Mouse (Mus musculus): ENCODE data around the gene Ubc.
"Not testable (repeated sequence)": the region's sequence is repeated elsewhere in the genome, so short reads cannot be mapped to it uniquely, and the experiment has no call there.

The Ubc gene

DNA sequence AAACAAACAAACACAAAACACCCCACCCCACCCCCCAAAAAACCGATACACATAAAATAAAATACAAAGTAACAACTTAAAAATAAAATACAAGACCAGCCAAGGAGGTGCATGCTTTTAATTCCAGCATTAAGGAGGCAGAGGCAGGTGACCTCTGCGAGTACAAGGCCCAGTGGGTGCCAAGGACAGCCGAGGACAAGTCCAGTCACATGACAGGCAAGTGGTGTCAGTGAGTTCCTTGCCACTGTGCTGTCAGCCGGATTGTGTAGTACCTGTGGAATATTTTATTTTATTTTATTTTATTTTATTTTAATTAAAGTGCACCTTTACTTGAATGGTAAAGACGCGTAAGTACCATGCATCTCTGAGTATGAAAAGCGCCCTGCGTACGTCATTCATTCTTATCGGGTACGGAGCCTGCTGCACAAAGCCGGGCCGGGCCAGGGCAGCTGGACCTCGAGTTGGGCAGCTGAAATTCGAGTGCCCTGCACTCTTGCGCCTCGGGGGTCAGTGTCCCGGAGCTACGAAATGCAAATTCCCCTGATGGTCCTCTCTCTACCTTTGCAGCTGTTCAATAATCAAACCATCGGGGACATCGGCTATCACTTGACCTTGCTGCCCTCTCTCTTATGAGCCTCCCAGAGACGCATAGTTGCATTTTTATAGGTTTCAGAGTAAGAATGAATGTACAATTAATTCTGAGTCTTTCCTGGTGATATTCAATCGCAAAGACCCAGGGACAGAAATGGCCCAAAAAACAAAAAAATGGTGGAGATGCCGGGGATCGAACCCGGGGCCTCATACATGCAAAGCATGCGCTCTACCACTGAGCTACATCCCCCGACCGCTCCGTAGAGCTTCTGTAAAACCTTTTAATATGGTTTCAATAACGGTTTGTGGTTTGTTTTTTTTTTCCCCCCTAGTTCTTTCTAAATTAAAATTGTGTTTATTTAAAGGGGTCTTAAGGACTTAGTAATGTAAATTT lies 13.8 kb upstream of the Ubc start:
- DNase-seq: peak; percentile 70

DNA sequence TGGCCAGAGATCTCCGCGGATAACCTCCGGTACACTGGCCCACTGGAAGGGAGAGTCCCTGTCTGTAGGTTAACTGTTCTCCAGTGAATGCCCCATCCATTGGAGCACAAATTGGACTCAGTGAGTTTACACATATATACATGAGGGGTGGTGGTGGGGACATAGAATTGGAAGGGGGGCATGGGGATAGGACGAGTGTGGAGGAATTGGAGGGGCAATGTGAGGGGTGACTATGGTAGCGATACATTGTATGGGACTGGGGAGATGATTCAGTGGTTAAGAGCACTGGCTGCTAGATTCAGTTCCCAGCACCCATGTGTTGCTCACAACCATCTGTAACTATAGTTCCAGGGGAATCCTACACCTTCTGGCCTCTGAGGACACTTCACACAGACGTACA lies 13.0 kb upstream of the Ubc start:
- no peak for DNase-seq

DNA sequence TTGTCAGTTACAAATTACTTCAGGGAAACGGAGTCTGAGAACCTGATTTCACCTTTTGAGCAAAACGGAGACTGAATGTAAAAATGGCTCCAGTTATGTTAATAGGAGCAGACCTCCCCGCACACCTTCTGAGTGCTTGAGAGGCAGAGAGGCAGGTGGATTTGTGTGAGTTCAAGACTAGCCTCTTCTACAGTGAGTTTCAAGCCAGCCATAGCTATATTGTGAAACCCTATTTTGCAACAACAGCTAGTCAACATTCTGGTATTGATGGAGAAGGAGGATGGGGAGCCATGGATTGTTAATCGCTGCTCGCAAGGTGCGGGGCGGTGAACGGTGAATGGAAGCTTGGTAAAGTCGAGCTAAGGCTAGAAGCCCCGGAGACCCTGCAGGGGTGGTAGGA lies 12.5 kb upstream of the Ubc start:
- no peak for DNase-seq

DNA sequence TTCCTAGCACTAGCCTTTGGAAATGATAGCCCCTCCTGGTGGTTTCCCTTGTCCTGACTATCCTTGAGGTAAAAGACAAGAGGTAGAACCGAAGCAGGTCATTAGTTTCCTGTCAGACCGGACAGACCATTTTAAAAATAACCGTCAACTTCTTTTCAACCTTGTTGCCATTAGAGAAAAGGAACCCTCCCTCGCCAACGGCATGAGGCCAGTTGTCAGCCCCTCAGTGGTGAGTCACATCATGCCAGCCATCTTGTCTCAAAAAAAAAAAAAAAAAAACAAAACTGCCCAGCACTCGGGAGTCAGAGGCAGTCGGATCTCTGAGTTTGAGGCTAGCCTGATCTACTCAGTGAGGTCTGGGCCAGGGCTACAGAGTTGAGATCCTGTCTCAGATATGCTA lies 10.9 kb upstream of the Ubc start:
- DNase-seq: no peak

DNA sequence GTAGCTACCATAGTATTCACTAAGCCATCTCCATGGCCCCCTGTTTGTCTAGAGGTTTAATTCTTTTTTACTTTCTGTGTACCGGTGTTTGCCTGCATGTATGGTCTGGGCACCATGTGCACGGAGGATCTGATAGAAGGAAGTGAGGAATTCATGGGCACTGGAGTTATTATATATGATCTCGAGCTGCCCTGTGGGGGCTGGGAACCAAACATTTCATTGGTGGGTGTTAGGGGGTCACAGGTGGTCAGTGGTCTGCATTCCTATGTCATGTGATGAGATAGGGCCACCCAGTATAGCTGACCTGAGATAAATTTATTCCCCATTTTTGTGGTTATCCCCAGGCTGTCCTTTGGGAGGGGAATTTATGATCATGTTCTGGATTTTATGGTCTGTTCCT lies 5.0 kb upstream of the Ubc start:
- DNase-seq: no peak

DNA sequence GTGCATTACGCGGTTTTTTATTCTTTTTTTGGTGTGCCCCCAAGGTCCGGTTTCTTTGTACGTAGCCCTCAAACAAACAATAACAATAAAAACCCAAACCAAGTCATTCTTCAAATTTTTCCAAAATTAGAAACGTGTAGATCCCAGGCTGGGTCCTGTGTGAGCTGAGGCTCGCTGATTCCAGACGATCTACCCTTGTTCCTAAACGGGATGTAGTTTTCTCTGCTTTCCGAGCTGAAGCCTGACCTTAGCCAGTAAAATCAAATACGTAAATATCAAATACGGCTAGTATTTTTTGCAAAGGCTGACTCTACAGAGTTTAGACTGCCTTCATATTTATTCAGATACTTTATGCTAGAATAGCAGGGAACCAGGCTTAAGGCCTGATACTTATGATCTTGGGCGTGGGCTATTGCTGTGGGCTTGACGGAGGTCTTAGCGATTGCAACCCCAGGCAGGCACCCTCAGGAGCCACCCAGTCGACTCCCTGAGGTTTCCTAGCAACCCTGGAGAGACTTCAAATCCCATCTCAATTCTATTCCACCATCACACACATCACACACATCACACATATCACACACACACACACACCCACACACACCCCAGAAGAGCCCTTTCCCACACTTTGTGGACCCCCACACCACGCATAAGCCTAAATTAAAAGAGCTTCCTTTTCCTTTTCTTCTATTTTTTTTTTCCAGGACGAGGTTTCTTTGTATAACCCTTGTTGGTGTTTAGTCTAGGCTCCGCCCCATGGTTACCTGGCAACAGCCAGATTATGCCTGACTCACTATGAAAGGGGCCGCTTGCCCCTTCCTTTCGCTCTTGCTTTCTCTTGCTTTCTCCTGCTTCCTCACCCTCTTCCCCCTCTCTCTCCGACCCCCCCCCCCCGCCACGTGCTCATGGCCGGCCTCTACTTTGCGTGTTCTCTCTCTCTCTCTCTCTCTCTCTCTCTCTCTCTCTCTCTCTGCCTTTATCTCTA lies 3.9 kb upstream of the Ubc start:
- DNase-seq: peak; percentile 78

DNA sequence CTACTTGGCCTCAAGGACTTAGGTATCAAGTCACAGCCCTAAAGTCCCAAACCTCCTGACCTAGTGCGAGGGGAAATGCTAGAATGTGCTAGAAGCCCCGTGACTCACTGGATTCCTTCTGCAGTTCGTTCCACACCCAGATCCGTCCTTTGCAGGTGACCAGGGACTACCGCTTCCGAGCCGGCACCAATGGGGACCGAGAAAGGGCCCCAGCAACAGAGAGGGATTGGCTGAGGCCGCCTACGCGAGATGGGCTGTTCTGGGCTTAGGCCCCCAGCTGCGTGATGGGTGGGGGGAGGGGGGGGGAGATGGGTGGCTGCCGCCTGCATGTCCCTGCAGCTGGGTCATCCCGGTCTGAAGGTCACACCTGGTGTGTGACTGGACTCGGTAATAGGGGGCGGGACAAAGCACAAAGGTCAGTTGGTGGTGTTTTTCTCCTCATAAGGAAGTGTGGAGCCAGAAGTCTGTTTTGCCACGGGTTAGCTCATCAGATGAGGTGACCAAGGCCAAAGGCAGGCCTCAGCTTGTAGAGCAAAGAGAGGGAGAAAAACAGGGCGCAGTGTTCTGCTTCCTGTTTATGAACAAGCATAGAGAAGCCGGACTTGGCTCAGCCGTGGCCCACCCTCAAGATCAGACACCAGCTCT lies 3.1 kb upstream of the Ubc start:
- peak; percentile 96 for DNase-seq

DNA sequence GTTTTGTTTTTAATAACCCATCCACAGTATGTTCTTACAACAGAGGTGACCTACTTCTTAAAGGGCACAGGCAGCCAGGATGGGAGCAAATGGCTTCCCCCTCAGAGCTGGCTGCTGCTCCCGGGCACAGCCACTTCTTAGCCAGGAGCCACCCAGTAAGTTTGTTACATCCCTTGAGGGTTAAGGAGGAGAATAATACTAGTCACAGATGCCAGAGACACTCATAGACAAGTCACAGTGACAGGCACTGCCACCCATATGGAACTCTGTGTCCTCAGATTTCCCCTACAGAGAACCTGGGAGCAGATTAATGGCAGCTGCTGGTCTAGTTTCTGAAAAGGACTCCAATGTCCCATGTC lies 2.6 kb upstream of the Ubc start:
- no peak for DNase-seq

DNA sequence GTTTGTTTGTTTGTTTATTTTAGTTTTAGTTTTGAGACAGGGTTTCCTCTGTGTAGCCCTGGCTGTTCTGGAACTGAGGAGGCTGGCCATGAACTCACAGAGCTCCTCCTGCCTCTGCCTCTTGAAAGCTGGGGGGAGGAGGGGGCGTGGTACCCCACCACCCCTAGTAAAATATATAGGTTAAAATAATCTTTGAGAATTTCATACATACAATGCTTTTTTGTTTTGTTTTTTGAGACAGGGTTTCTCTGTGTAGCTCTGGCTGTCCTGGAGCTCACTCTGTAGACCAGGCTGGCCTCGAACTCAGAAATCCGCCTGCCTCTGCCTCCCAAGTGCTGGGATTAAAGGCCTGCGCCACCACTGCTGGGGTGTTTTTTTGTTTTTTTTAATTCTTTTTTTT lies 2.2 kb upstream of the Ubc start:
- DNase-seq: not testable (repeated sequence)

DNA sequence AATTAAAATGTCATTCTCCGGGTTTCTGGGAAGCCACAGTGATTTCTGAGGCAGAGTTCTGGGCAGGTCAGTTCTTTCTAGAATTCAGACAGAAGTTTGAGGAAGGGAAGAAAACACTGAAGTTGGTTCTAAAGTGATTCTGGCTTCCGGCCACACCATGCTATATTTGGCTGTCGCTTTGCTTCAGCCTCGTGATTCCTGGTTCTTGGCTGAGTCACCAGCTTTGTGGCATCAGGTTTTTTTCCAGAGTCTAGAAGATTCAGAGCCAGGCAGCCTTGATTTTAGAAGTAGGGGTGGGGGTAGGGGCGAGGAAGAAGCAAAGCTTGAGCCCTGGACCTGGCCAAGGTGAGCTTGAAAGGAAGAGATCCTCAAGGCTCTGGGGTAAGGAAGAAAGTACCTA lies 1.6 kb upstream of the Ubc start:
- peak; percentile 81 for DNase-seq

DNA sequence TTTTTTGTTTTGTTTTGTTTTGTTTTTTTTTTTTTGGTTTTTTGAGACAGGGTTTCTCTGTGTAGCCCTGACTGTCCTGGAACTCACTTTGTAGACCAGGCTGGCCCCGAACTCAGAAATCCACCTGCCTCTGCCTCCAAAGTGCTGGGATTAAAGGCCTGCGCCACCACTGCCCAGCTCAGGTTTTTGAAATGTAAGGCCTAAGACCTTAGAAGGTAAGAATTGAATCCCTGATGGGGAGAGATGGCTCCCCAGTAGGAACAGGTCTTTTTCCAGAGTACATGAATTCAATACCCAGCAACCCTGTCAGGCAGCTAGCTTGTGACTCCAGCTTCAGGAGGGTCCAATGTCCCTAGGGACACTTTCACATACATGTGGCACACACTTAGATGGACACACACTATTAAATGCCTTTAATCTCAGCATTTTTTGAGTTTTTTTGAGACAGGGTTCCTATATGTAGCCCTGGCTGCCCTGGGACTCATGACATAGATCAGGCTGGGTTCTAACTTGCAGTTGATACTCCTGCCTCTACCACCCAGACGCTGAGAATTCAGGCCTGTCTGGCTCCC lies 990 bp upstream of the Ubc start:
- DNase-seq: no peak

DNA sequence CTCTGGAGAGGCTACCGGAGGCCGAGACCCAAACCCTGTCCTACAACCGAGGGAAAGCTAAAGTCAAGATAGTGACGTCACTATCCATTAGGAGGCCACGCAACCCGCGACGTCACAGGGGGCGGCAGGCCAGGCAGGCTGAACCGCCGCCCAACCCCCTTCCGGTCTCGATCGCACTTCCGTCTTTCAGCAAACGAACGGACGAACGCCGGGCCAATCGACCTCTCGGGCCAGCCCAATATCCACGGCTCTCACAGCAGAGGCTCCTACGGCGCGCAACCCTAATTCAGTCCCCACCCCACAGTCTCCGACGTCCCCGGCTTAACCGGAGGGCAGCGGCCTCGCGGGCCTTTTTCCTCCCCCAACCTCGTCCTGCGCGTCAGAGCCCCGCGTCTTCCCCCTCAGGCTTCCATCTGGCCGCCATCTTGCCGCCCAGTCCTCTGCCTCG lies 847 bp downstream of the Ubc start, which contains the start of gene Gm10382:
Gm10382 (plus strand) TSS at position 192 of the 448 bp plus-strand sequence.
- DNase-seq: peak; percentile 90

DNA sequence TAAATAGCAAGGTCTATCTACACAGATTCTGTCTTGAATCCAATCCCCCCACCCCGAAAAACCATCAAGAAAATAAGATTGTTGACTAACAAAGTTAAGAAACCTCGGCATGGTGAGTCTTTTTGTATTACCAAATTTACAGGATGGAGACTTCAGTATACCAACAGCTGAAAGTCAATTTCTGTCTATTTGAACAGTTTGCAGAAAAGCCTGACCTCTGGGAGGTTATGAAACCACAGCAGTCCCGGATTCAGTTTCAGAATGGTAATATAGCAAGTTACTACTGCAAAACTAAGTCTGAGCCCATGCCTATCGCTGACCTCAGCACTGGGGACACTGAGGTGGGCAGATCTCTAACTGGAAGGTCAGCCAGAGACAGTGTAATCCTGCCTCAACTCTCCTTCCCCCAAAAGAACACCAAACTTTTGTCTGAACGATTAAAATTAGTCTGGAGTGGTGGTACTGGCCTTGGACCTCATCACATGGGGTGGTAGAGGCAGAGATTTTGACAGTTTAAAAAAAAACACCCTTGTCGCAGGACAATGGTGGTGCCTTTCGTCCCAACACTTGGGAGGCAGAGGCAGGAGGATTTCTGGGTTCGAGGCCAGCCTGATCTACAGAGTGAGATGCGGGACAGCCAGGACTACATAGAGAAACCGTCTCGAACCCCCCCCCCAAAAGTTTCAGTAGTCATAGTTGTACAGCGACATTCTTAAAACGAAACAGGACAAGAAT lies 1.5 kb downstream of the Ubc start:
- no peak for DNase-seq

DNA sequence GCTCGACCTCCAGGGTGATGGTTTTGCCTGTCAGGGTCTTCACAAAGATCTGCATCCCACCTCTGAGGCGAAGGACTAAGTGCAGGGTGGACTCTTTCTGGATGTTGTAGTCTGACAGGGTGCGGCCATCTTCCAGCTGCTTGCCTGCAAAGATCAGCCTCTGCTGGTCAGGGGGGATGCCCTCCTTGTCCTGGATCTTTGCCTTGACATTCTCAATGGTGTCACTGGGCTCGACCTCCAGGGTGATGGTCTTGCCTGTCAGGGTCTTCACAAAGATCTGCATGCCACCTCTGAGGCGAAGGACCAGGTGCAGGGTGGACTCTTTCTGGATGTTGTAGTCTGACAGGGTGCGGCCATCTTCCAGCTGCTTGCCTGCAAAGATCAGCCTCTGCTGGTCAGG lies 2.7 kb downstream of the Ubc start:
- DNase-seq: not testable (repeated sequence)

DNA sequence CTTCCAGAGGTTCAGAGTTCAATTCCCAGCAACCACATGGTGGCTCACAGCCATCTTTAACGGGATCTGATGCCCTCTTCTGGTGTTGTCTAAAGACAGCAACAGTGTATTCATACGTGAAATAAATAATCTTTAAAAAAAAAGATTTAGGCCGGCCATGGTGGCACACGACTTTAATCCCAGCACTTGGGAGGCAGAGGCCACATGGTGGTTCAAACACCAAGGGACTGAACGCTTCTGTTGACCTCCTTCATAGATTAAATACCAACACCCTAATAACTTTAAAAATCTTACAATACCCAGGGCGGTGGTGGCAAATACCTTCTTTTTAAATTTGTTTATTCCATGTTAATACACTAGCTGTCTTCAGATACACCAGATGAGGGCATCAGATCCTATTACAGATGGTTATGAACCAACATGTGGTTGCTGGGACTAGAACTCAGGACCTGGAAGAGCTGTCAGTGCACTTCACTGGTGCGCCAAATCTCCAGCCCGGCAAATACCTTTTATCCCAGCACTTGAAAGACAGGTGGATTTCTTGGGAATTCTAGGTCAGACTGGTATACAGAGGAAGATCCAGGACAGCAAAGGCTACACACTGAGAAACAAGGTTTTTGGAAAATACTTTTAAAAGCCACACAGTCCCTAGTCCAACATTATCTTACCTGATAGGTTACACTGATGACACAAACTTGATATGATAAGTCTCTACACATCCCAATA lies 4.6 kb downstream of the Ubc start:
- DNase-seq: no peak

DNA sequence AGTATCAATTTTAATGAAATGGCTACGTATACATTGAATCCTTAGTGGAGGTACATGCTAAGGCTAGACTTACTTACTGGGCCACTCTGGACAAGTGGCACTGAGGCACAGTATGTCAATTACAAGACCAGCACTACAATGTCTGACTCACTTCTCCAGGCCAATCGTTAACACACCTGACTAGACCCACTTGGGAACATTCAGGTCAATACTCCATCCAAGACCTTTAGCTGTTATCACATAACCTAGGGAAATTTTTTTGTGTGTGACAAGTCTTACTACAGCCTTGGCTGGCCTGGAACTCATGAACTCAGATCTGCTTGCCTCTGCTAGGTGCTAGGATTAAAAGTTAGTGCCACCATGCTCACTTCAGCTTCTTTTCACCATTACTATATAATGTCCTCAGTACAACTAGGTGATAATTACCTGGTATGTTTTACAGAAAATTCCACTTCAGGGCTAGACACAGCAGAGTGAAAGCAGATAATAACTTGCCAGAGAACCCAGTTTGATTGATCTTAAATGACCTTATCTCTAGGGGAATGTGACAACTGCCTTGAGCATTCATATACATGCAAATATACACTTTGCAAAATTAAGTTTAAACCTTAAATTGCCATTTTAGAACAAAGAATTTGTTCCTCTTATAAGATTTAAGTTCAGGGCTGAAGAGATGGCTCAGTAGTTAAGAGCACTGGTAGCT lies 5.3 kb downstream of the Ubc start:
- DNase-seq: no peak

DNA sequence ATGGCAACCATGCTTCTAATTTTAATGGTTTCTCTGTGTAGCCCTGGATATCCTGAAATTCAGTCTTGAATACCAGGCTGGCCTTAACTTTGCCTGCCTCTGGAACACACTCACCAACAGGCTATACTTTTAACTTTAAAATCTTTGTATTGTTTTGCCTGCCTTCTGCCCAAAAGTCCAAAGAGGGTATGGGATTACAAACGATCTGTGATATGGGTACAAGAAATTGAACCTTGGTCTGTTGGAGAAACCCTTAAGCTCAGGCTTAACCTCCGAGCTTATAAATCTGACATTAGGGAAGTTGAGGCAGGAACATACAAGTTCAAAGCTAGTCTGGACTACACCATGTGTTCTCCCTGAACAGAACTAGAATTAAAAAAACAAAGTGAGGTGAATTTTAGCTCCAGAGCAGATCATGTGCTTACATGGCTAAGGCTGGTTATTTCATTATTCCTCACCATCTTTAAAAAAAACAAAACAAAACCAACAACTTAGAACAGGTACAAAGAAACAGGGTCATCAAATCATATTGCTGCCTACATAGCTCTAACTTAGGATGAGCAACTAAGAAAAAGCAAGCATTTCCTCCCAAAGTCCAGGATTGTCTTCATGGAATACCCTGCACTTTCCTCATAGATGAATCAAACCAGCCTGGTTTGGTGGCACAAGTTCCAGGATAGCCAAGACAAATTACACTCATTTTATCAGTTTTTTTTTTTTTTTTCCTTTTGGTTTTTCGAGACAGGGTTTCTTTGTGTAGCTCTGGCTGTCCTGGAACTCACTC lies 6.2 kb downstream of the Ubc start:
- DNase-seq: no peak

DNA sequence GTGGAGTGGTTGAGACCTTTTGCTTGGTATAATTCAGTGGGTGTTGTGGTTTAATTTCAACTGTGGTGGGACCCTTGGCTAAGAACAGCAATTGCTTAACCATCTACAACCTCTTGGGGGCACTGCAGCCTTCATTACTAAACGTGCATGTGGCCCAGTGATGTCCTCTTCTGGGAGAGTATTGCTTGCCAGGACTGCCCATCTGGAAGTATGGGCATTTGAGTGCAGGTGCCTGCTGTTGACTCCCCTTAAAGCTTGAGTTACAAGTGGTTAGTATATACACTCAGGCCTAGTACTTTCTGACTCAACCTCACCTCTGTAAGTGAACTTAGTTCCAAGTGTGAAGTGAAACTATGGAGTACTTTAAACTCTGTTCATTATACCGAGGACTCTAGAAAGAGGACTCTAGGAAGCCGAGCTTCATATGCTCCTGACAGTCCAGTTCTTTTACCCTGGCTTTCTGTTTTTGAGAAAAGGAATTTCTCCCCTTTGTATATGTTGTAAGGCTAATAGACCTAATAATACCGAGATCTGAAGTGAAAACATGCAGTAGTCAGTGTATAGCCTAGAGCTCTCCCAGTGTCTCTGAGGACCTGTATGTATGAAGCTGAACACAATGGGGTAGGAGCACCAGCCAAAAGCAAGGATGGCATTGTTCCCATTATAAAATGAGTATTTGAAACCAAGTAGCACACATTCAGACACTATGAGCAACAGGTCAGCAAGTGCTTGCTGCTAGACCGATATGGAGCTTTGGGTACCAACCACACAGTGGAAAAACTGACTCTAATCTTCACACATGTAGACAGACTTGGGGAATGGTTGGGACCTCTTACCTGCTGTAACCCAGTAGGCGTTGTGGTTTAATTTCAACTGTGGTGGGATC lies 7.1 kb downstream of the Ubc start:
- DNase-seq: peak; percentile 64
